Mouse (Mus musculus) adrenal gland, postnatal 10 days (tissue): Measurements from ENCODE around the gene Scamp4. TPM values are rescaled to one million over a fixed set of nuclear protein-coding genes. Genes with fewer than 3 reads are reported as not detected.

Experiments used
- DNase-seq: peaks from one replicate; pipeline ENCODE4 v3.0.0; 2021; ENCODE audit warnings: mixed read lengths
- microRNA-seq: library from miRNA; unstranded; fragments of <30 nt; microRNA quantifications from one replicate; pipeline ENCODE4 v1.2.0, GENCODE M21; 2021
- total RNA-seq, 2 experiments: library from RNA; stranded (reverse); gene quantifications; 2 replicates each; pipeline ENCODE4 v1.2.3; 2021

The Scamp4 gene
- total RNA-seq, 2 experiments from 2014 or later = 41.8 to 42.3 TPM

GRCm38 (mm10) chr10:80653156-80653720, 50.6 kb downstream of the Scamp4 start:
- no peak for DNase-seq

GRCm38 (mm10) chr10:80654866-80655265, 52.2 kb downstream of the Scamp4 start:
- no peak for DNase-seq

DNA sequence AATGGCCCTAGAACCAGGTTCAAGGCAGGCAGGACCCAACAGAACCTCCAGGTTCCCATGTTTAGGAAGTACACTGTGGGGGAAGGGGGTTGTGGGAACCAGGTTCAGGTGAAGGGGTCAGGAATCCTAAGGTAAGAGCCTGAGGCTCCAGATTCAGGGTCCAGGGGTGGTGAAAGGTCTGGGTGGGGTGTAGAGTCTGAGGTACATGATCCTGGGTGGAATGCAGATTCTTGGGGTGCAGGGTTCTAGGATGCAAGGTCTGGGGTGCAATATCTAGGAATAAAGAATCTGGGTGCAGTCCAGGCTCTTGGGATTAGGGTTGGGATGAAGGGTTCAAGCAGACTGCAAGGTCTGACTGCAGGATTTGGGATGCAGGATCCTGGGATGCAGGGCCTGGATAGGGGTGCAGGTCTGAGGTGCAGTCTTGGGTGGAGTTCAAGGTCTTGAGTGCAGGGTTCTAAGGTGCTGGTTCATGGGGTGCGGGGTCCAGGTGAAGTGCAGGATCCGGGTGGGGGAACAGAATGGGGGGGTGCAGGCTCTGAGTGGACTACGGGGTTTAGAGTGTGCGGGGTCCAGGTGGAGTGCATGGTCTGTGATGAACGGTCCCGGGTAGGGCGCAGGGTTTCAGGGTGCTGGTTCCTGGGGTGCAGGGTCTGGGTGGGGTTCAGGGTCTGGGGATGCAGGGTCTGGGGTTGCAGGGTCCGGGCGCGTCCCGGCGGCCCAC, 52.9 kb downstream of the Scamp4 start:
- no peak for DNase-seq

DNA sequence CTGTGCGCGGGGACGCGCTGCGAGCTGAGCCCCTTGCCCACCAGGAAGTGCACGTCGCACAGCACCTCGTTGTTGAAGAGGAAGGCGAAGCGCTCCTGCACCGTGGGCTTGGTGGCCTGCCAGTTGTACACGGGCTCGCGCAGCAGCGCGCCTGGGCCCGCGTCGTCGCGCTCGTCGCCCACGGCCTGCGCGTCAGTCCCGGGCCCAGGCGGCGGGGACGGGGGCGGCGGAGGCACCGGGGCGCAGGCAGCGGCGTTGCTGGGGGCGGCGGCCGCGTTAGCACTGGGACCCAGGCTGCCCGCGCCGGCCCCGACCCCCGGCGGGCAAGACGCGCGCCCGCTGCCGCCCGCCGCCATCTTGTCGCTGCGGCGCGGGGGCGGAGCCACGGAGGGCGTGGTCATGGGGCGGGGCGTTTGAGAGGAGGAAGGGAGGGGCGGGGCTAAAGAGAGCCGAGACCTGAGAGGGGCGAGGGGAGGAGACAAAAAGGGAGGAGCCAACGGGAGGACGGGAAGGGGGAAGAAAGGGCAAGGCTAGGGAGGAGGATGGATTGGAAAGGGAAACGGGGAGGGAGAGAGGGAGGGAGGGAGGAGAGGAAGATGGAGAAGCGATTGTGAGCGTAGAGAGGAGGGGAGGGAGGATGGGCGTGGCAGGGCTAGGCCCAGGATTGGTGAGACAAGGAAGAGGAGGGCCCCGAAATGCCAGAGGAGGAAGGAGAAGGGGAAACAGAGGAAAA, 53.6 kb downstream of the Scamp4 start:
- DNase-seq = peak; percentile 99

GRCm38 (mm10) chr10:80656863-80657623, 54.4 kb downstream of the Scamp4 start, which contains the start of gene Btbd2:
Gene Btbd2, minus strand, starts transcription at chr10:80657071.
- DNase-seq = no peak

GRCm38 (mm10) chr10:80658194-80658840, 55.6 kb downstream of the Scamp4 start:
- no peak for DNase-seq

- DNase-seq = no peak
Measured at GRCm38 (mm10) chr10:80658841-80659202, 56.1 kb downstream of the Scamp4 start.

GRCm38 (mm10) chr10:80659213-80659612, 56.5 kb downstream of the Scamp4 start:
- peak; percentile 87 for DNase-seq

GRCm38 (mm10) chr10:80661149-80661548, 58.5 kb downstream of the Scamp4 start:
- peak; percentile 64 for DNase-seq

DNA sequence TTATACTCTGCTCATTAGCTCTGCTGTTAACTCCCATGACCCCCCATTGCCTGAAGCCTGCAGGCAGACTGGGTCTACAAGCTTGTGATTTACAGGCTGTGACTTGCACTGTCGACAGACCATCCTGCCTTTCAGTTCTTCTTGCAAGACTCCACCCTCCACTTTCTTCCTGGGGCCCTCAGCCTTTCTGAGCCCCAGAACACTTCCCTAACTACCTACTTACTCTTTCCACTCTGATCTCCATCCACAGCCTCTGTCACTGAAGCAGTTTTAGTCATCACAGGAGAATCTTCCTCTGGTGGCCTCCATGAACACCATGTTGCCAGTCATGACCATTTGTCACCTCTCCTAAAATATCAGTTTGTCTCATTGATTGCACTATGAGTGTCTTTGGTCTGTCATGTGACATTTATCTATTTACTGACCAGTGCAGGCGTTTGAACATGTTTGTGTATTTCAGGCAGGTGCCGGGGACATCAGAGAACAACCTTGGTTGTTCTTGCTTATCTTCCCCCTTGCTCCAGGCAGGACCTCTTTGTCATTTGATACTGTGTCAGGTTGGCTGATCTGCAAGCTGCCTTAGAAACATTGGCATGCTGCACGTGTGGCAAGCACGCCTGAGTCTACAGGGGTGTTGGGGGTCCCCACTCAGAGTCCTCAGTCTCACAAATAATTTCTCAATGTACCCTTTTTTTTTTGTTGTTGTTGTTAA, 61.0 kb downstream of the Scamp4 start:
- DNase-seq = no peak

GRCm38 (mm10) chr10:80664197-80665015, 61.7 kb downstream of the Scamp4 start:
- peak; percentile 91 for DNase-seq

DNA sequence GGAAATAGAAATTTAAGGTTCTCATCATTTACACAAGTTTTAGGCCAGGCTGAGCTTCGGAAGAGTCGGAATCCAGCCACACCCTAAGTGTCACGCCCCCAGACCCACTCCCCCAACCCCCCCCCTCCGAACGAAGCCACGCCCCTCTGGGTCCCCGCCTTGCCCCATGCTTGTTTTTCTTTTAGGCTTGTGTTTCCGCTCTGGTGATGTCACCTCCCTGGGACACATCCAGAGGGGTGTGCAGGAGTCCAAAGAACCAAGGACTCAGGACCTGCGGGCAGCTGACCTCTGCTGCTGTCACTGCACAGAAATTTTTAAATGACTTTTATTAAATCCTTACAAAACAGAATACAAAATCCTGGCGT, 62.3 kb downstream of the Scamp4 start:
- DNase-seq = peak; percentile 87

Small RNA genes within 50 kb of the gene (microRNA-seq; reads per million reads assigned to microRNA genes)
- 4.6 reads per million, percentile 3 among the genes with 10 or more reads in this experiment for gene Mir6912

Other genes starting within 250 kb of the Scamp4 start
- gene Plk5, start 246.4 kb upstream of the Scamp4 start, total RNA-seq = under 1 TPM in 1 of 2 experiments, not detected in 1; 0.12 TPM
- gene Mex3d, start 215.2 kb upstream of the Scamp4 start, total RNA-seq = 10 to 100 TPM; 19.6 to 21.8 TPM
- gene Mbd3, start 203.3 kb upstream of the Scamp4 start, total RNA-seq = 100 to 1,000 TPM; 103 to 113 TPM
- gene Uqcr11, start 196.0 kb upstream of the Scamp4 start, total RNA-seq = 1,000 to 10,000 TPM; 1,321 to 1,365 TPM
- gene Tcf3, start 169.2 kb upstream of the Scamp4 start, total RNA-seq = 10 to 100 TPM; 58.1 to 77.1 TPM
- not detected for gene Onecut3, start 108.0 kb upstream of the Scamp4 start, total RNA-seq
- under 1 TPM; 0.27 to 0.36 TPM for gene Atp8b3, start 63.7 kb upstream of the Scamp4 start, total RNA-seq
- 10 to 100 TPM; 31.9 to 44.5 TPM for gene Rexo1, start 41.3 kb upstream of the Scamp4 start, total RNA-seq
- 10 to 100 TPM; 12.4 to 14.1 TPM for gene Klf16, start 25.6 kb upstream of the Scamp4 start, total RNA-seq
- gene Abhd17a, start 12.5 kb upstream of the Scamp4 start, total RNA-seq = 100 to 1,000 TPM; 108 to 113 TPM
- 1 to 10 TPM; 3.9 to 5.1 TPM for gene Adat3, start within 50 bp of the Scamp4 start, total RNA-seq
- 1 to 10 TPM; 1.6 to 2.7 TPM for gene Gm49322, start 3.1 kb downstream of the Scamp4 start, total RNA-seq
- 100 to 1,000 TPM; 121 to 131 TPM for gene Csnk1g2, start 20.0 kb downstream of the Scamp4 start, total RNA-seq
- gene Btbd2, start 54.2 kb downstream of the Scamp4 start, total RNA-seq = 10 to 100 TPM; 50.4 to 65.3 TPM
- 100 to 1,000 TPM; 249 to 298 TPM for gene Mknk2, start 75.2 kb downstream of the Scamp4 start, total RNA-seq
- 10 to 100 TPM; 17.7 to 20.1 TPM for gene Mob3a, start 99.1 kb downstream of the Scamp4 start, total RNA-seq
- gene Izumo4, start 99.3 kb downstream of the Scamp4 start, total RNA-seq = 10 to 100 TPM in 1 of 2 experiments, 1 to 10 TPM in 1; 6.9 to 13.1 TPM
- gene Ap3d1, start 139.4 kb downstream of the Scamp4 start, total RNA-seq = 10 to 100 TPM; 64.7 to 82.6 TPM
- 10 to 100 TPM; 64.5 to 80.9 TPM for gene Dot1l, start 152.3 kb downstream of the Scamp4 start, total RNA-seq
- gene Sf3a2, start 195.3 kb downstream of the Scamp4 start, total RNA-seq = 10 to 100 TPM; 45.2 to 50.5 TPM
- gene Plekhj1, start 195.8 kb downstream of the Scamp4 start, total RNA-seq = 10 to 100 TPM; 50.0 to 63.2 TPM
- gene Amh, start 202.4 kb downstream of the Scamp4 start, total RNA-seq = under 1 TPM; 0.57 to 0.79 TPM
- 10 to 100 TPM in 1 of 2 experiments, 1 to 10 TPM in 1; 9.8 to 24.0 TPM for gene Jsrp1, start 210.6 kb downstream of the Scamp4 start, total RNA-seq
- 100 to 1,000 TPM; 700 to 820 TPM for gene Oaz1, start 223.8 kb downstream of the Scamp4 start, total RNA-seq
- 1 to 10 TPM in 1 of 2 experiments, under 1 TPM in 1; 0.99 to 1.5 TPM for gene Lingo3, start 241.2 kb downstream of the Scamp4 start, total RNA-seq